Mouse (Mus musculus) kidney, adult 11 months (tissue): ENCODE measurements around the gene Smpd1.
A peak's percentile ranks its signal among the peaks of the same experiment; 100 is the strongest.

Source experiments
- DNase-seq: peaks from one replicate; pipeline ENCODE4 v3.0.0; 2022

Gene Smpd1

DNA sequence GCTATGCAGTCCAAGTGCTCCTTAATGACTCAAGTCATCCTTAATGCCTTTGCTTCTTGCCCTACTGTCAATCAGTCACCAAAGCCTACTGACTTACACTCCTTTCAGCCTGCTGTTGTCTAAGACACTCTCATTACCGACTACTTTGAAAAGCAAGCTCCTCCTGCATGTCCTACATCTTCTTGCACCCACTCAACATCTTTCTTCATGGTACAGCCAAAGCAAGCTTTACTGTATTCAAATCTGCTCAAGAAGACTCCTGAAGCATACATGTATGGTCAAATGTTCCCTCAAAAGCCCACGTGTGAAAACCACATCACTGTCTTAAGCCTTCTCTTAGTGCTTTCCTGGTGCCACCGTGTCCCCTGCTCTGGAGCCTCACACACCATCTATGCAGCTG is 9.2 kb downstream of the Smpd1 start:
- no peak for DNase-seq

DNA sequence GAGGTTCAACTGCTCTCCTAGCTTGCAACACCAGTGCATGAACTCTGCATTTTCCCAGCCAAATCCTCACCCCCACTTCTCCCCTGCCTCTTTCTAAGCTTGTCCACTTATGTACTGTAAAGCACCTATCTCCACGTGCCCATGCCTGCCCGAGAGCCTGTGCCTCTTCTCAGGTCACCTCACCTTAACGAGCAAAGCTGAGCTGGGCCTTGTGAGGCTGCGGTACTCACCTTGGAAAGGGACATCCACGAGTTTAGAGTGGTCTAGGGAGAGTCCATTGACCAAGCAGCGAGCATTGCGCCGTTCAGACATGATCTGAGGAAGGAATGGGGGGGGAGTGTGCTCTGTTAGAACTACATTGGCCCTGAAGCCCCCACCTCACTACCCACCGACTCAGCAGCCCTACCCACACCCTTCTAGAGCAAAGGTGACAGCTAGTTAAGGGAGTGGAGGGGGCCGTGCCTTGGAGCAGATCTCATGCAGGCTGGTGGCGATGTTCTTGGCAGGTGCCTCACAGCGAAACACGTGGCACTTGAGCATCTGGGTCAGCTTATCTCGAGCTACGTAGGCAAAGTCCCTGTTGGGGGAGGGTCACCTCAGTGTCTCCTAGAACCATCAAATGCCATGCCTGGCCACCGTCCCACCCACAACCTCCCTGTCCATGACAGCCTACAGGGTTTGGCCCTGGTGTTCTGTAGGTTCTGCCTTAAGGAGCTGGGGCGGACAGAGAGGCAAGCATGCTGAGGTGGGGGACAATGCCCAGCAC is 11.1 kb downstream of the Smpd1 start:
- DNase-seq, result no peak

DNA sequence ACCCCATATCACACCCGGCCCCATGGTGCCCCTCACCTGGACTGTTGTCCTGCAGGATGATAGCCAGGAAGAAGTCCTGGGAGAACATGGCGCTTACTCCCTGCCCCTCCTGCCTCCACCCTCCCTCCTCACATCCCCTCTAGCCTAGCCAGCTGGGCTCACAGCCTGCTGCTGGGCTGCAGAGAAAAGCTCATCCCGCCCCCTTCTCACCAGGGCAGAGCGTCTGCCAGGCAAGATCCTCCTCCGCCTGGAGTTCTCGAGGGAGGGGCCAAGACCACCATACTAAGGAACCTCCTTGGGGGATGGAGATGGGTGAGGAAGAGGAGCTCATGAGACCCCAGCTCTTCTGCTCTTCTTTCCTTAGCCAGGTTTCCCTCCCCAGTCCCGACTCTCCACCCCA is 14.4 kb downstream of the Smpd1 start:
- no peak for DNase-seq

DNA sequence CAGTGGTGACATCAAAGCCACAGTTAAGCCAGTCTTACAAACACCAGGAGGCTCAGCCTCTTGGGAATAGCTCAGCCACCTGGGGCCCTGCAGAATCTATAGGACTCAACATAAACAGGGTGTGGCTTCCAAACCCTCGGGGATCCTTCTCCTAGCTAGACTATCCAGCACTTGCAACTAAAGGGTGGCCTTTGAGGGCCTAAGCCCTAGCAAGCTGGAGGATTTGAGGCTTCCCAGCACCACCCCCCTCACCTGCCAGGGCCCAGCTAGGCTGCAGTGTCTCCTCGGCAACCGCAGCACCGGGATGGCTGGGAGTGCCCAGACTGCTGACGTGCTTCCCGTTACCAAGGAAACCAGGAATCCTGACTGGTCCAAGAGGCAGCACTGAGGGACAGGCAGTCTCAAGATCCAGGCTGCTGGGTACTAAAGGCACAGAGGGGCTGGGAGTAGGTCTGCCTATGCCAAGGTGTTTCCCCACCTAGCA is 14.9 kb downstream of the Smpd1 start:
- DNase-seq, result peak; percentile 40

DNA sequence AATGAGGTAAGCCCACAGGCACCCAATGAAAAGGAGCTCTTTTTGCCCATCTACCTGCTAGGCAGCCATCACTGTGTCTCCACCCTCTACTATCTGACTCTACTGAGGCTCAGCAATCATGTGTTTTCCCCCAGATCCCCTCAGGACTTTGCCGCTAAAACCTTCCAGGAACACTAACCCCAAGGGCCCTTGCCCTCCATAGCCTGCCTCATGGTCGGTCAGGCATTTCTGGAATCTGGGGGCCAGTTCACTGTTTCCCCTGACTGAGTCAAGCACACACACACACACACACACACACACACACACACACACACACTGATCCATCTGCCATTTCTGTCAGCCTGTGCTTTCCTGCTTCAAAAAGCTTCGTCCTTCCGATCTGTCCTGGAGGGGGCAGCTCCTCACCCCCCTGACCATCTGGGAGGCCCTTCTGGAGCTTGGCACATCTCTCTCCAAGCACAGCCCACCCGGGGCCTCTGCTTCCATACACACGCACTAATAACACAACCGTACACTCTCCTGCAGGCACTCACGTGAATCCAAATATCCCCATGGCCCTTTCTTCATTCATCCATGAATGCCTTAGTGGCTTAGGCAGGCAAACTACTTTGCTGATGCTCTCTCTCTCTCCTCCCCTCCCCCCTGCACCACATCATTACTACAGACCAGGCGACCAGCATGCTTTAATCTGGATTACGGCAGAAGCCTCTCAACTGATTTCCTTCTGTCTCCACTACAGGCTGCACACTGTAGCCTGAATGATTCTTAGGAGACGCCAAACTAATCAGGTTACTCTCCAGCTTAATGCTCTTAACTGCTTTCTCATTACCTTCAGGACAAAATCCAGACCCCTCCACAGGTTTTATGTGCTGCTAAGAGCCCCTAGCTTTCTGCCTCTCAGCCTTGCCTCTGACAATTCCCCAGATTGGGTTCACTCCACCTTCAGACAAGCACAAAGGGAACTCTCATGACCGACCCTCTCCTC is 15.6 kb downstream of the Smpd1 start:
- no peak for DNase-seq

DNA sequence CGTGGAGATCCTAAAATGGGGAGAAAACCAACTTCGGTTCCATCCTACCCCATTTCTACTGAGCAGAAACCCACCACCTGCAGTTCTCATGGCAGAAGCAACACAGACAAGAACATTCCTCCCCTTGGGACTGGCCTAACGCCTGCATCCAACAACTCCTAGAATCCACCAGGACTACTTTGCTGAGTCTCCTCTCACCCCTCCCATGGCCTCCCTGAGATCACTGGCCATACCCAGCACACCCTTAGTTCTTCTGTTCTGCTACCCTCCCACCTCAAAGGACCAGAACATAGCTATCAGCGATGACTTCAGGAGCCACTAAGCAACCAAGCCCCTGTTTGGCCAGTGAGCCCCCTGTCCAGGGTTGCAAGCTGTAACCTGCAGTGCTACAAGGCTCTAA is 16.6 kb downstream of the Smpd1 start:
- DNase-seq, result no peak

DNA sequence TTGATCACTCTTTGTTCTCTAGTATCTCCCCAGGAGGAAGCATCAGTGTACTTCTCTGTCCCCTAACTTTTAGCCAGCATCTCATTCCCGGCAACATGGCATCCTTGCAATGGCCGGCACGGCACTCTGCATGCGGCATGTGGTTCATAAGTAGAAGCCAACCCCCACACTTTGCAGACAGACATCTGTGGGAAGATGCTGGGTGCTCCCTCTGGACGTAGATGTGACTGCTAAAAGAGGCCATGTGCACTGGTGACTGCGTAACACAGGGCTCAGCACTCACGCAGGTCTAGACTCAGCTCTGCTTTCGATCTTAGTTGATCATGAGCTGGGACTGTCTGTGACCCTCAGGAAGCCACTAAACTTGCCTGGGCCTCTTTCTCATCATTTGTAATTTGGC is 18.8 kb downstream of the Smpd1 start:
- DNase-seq, result no peak

DNA sequence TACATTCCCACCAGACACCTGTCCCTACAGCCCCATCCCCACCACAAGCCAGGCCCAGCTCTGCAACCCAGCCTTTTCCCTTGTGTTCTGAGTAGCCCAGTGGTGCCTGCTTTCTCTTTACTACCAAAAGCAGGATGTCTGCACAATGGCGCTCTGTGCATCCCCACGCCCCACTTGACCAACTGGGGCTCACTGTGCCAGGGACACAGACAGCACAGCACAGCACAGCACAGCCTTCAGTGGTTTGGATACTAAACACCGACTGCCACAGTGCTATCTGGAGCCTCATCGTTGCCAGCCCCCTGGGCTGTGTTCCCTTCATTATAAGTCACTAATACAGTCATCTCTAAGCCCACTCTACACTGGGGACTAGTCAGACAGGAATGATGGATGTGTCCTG is 20.4 kb downstream of the Smpd1 start:
- no peak for DNase-seq

DNA sequence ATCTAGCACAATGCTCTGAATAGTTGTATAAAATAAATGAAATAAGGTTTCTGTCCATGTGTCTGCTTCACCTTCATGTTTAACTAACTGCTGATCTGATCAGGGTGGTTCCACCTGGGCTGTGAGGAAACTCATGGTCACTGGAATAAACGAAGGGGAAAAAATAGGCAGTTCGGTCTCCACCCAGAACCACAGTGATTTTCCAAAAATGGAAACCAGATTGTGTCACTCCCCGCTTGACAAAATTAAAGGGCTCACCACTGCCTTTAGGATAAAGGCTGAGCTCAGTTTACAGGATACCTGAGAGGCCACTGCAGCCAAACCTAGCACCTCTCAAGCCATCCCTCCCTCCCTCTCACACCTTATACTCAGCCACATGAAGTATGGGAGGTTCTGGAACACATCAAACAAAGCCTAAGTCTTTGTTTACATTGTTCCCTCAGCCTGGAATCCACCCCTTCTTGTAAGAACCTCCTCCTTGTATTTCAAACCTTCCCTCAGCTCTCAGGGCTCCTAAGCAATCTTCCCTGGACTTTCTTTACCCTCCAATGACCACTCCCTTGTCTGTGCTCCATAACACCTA is 22.1 kb downstream of the Smpd1 start:
- DNase-seq, result no peak

DNA sequence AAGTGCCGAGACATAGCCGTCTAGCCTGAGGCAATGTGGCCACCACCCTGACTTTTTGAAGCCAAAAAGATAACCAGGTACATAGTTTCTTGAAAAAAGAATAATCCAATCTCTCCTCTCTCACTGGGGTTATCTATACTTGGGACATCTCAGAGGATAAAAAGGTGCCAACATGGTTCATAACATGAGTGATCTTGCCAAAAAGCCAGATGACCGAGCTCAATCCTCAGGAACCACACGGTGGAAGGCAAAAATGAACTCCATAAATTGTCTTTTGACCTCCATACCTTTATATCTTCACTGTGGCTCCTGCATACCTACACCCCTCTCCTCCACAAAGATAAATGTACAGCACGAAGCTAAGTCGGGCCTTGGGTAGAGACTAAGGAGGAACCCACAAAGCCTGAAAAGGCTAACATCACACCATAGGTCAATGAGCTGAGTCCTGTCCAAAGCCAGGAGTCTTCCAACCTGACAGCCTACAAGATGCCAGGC is 23.3 kb downstream of the Smpd1 start:
- no peak for DNase-seq

DNA sequence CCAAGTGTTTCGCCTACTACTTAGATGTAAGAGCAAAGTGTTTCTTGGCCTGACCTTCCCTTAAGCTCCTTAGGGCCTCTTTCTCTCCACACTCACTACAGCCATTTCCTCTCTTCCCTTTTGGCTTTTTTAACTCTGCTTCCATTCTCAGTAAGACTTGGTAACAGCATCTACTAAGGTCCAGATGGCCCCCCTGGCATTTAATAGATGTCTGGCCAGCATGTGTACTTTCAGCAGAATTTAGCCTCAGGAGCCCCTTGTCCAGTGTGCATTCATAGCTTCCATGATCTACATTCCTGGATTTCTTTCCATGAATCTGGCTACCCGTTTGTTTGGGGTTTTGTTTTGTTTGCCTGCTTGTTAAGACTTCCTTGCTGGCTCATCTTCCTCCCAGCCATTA is 24.3 kb downstream of the Smpd1 start:
- no peak for DNase-seq

DNA sequence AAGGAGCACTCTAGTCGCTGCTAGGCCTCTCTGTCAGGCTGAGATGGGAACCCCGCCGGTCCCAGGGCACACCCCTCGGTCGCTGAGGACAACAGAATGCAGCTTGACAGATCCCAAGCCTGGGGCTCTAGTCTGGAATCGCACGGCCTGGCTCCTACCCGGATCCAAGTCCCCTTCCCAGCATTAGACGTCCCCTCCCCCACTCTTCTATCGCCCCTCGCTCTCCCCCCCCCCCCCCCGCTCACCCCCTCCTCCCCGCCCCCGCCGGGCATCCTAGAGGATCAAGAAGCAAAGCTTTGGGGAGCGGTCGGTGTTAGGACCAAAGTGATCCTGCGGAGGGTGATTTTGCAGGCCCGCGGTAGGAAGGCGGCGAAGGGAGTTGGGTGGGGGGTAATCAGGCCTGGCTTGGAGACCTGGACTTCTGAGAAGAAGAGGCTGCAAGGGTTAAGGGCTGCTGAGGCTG is 26.5 kb downstream of the Smpd1 start:
- DNase-seq, result no peak

DNA sequence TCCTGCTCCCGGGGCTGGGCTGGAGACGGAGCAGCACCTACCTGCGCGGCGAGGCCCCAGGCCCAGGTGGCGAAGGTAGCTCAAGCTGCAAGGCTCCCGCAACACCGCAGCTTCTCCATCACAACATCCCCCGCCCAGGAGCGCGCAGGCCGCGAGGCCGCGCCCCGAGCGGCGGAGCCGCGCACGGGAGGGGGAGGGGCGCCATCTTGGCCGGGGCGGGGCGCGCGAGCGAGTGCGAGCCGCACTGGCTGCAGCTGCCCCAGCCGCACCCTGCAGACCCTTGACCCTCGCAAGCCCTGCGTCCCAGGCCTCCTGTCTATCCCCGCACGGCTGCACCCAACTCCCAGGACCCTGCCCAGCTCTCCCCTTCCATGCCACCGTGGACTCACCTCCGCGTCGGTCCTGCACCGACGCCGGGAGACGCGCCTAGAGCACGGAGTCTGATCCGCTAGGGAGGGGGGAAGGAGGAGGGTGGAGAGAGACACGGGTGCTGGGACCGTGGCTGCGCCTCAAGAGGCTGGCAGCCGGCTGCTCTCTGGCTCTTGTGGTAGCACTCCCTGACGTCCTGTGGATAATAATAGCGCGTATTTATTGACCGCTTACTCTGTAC is 27.0 kb downstream of the Smpd1 start, which contains the start of gene Apbb1:
Gene Apbb1, minus strand, starts transcription at position 560 of the 610 bp plus-strand sequence.
- DNase-seq, result peak; percentile 72

DNA sequence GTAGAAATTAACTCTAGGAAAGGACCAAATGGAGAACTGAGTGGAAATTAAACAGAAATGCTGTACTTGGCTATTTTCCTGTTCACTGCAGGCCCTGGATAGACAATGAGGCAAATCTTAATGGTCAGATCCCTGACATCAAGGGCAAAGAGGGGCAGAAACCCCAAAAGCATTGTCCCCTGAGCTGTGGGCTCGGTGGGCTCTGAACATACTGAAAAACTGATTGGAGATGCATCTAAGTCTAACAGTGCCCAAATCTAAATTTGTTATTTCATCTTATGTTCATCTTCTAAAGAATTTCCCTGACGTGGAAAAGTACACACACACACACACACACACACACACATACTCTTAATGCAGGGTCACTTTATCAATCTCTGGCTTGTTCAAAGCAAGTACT is 27.8 kb downstream of the Smpd1 start:
- no peak for DNase-seq

DNA sequence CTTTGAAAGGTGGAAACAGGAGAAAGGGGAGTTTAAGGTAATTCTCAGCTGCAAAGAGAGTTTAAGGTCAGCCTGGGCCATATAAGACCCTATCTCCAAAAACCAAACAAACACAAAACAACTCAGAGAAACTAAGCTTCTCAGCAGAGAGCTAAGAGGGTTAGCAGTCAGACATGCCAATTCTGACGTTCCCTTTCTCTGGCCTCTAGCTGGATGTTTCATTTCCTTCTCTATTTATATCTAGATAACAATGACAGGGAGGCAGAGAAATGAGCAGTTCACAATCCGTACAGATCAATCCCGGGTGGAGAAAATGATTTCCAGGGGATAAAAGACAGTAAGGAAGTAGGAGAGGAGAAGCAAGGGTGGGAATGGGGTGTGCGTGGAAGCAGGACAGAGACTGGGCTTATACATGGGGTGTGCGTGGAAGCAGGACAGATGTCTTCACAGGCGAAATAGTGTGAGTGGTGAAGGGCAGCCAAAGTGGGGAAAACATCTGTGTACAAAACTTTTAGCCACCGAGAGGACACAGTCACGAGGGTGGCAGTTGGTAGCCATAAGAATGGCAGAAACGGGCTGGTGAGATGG is 34.3 kb downstream of the Smpd1 start:
- no peak for DNase-seq

DNA sequence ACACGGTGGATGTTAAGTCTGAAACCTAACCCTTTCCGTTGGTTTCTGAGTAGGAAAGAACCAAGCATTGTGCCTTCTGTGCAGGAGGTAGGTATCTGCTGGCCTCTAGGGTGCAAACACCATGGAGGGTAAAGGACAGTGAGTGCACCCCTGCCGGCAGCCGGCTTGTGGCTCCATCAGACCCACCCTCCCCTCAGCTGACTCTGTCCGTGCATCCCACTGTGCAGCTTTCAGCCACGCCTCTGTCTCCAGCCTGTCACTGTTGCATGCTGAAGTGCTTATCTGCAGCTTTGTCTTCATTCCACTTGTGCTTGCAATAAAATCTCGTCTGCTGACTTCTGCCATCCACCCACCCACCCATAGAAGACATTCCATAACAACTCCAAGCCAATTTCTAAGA is 35.9 kb downstream of the Smpd1 start:
- no peak for DNase-seq

DNA sequence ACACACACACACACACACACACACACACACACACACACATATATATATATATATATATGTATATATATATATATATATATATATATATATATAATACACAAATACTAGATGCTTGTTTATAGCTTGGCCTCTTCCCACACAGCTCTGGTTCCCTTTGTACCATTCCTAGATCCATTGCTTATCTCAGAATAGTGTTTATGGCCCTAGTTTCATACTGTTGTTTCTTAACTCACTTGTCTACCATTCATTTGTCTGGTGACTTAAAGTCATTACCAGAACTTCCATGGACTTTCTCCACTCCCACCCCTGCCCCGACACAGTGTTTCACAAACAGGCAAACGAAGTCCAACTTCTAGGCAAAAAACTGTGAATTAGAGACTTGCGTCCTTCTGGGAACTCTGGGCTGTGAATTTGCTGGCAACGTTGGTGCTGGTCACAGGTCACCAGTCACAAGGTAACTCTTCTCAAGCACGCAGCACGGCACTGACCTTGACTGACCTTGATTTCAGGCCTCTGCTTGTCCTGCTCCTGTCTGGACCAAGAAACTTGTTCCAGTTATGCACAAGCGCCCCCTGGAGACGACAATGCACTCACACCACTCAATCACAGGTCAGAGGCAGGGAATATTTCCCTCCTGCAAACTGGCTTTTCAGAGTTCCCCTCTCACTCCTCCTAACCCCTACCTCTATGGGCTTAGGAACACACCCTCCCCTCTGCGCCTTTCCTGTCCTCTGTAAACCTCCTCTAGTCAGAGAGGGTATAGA is 48.9 kb downstream of the Smpd1 start:
- DNase-seq, result peak; percentile 94
